Mouse (Mus musculus) lung, embryonic 15.5 days (tissue): ENCODE measurements around the gene Ampd3. TPM values are rescaled to one million over a fixed set of nuclear protein-coding genes. Genes with fewer than 3 reads are reported as not detected.

Experiments used
- ATAC-seq: fragments of 200-750 bp; cut with Nextera tagmentation; 2 replicates; pipeline ENCODE4 v1.8.0; 2017; ENCODE audit warnings: moderate number of reproducible peaks, borderline replicate concordance; ENCODE audit not compliant: low FRiP score, low TSS enrichment; ENCODE audit errors: extremely low read depth
- H3K27ac ChIP-seq: fragments of 300-500 bp; sonication (generic); 2 replicates; pipeline ENCODE4 v1.5.1; 2015; ENCODE audit warnings: moderate library complexity, mild to moderate bottlenecking, inconsistent platforms
- H3K27me3 ChIP-seq: fragments of 300-500 bp; sonication (generic); 2 replicates; pipeline ENCODE4 v1.6.1; 2015; ENCODE audit warnings: inconsistent platforms
- H3K36me3 ChIP-seq: fragments of 300-500 bp; sonication (generic); 2 replicates; pipeline ENCODE4 v1.6.1; 2015; ENCODE audit warnings: inconsistent platforms
- H3K4me1 ChIP-seq: fragments of 300-500 bp; sonication (generic); 2 replicates; pipeline ENCODE4 v1.6.1; 2015; ENCODE audit warnings: inconsistent platforms
- H3K4me2 ChIP-seq: fragments of 300-500 bp; sonication (generic); 2 replicates; pipeline ENCODE4 v1.6.1; 2015; ENCODE audit warnings: inconsistent platforms, mild to moderate bottlenecking, moderate library complexity
- H3K4me3 ChIP-seq: fragments of 300-500 bp; sonication (generic); 2 replicates; pipeline ENCODE4 v1.5.1; 2015; ENCODE audit warnings: mild to moderate bottlenecking, inconsistent platforms
- H3K9ac ChIP-seq: fragments of 300-500 bp; sonication (generic); 2 replicates; pipeline ENCODE4 v1.6.1; 2015; ENCODE audit warnings: inconsistent platforms
- H3K9me3 ChIP-seq: fragments of 300-500 bp; sonication (generic); 2 replicates; pipeline ENCODE4 v1.6.1; 2016; ENCODE audit warnings: inconsistent platforms
- WGBS: fragments of 180-500 bp; shearing (Covaris S2); methylation state at CpG from one replicate; pipeline ENCODE4 v1.1.7; 2015; 5-methylcytosine and 5-hydroxymethylcytosine counted together
- polyA plus RNA-seq: library from polyadenylated mRNA; unstranded; fragments of >200 nt; fragmentation: Nextera tagmentation; extraction: Ambion mirVana; gene quantifications from 2 replicates; pipeline ENCODE4 v1.2.1, GENCODE M21; 2015

Gene Ampd3
- polyA plus RNA-seq, 1 experiment from 2014 or later: 2.1 TPM

DNA sequence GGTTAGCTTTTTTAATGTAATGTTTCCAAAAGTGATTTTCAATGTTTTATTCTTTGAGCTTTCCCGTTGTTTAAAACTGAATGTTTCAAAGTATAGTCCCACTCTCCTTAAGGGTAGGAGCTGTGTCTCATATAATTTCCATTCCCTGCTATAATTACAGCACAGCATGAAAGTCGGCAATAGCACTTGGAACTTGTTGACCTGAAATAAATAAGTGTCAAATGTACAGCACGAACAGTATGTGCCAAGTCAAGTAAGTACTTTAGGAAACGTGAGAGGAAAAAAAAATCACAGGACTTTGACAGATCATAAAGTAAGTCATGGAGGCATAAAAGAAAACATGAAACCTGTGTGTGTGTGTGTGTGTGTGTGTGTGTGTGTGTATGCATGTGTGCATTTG is 54.0 kb downstream of the Ampd3 start:
- no peak overlapping the region for H3K9ac ChIP-seq
- ATAC-seq: no peak
- whole genome bisulfite sequencing: 39% methylated on average over 4 of the region's 4 CpGs
- no peaks in the 10 kb centered on the region for H3K27me3 ChIP-seq
- no peak overlapping the region for H3K4me3 ChIP-seq
- no peak overlapping the region for H3K4me2 ChIP-seq
- H3K36me3 ChIP-seq: peaks cover 32% of the 10 kb centered on the region
- peaks cover 33% of the 10 kb centered on the region for H3K4me1 ChIP-seq
- no peak overlapping the region for H3K27ac ChIP-seq
- H3K9me3 ChIP-seq: no peaks in the 10 kb centered on the region

GRCm38 (mm10) chr7:110823076-110823475 is 55.1 kb downstream of the Ampd3 start:
- peaks cover 31% of the 10 kb centered on the region for H3K4me1 ChIP-seq
- H3K27ac ChIP-seq: no peak overlapping the region
- H3K4me3 ChIP-seq: no peak overlapping the region
- no peaks in the 10 kb centered on the region for H3K9me3 ChIP-seq
- no peak overlapping the region for H3K4me2 ChIP-seq
- no peak overlapping the region for H3K9ac ChIP-seq
- H3K27me3 ChIP-seq: no peaks in the 10 kb centered on the region
- 47% methylated on average over 8 of the region's 8 CpGs for WGBS
- ATAC-seq: 0 out of 2 replicates have a peak, but pooled peaks have one; percentile 8
- H3K36me3 ChIP-seq: peaks cover 32% of the 10 kb centered on the region

DNA sequence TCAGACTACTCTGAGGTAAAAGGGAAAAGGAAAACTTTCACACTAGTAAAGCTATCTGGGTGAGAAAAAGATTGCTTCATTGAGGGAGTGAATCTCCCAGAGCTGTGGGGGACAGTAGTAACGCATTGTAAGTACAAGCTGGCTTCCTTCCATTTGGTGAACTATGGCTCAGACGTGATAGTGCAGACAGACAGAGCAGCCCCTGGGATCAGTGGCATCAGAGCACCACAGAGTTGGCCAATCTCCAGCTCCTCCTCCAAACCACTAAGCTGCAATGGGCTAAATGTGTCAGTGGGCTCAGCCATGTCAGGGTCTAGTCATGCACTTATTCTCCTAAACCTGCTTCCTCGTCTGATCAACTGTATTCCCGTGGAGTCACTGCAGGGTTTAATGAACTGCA is 55.6 kb downstream of the Ampd3 start:
- ATAC-seq: peak; percentile 50; the same call in 1 of the 2 replicates
- Histone ChIP-seq H3K4me1 (peaks cover 28% of the 10 kb centered on the region), H3K9me3 (no peaks in the 10 kb centered on the region), H3K36me3 (peaks cover 33% of the 10 kb centered on the region), H3K4me2 (no peak overlapping the region), H3K9ac (no peak overlapping the region), H3K27me3 (no peaks in the 10 kb centered on the region), H3K27ac (no peak overlapping the region), H3K4me3 (no peak overlapping the region)
- 47% methylated on average over 4 of the region's 4 CpGs for WGBS

DNA sequence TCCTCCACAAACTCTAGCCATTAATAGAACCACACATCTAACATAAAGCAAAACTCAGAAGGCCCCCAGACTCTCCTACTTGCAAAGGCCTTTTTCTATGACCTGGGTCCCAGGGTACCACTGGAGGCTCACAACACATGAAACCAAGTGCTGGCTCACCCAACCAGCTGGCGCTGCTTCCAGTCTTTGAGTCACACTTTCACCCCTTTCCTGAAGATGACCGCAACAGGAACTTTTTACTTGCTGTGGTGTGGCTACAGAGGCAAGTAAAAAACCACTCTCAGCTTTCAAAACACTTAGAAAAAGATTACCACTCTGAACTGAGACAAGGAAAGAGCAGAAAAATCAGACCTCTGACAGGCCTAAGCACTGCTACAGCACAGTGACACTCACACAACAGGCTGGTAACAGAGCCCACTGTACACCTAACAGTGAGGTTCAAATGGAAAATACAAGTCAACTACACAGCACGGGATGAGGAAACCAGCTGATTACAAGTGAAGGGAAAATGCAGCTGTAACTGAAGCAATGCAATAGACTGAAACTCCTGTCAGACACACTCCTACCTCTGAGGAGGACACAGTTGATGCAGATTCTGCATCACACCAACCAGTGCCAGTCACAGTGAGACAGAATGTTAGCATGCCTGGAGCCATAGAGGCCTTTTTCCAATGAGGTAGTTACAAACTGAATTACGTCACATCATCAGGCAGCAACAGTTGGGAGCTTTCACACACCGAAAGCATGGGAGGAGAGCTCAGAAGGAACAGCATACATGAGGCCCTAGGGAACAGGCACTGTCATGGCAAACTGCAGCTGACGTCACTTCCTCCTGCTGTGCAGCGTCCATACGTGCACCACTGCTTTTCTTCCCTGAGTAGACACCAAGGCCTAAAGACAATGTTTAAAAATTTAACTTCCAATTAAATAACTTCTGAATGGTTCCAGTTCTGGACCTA is 56.3 kb downstream of the Ampd3 start:
- Histone ChIP-seq H3K27me3 (no peaks in the 10 kb centered on the region), H3K9me3 (no peaks in the 10 kb centered on the region), H3K36me3 (peaks cover 40% of the 10 kb centered on the region), H3K4me1 (peaks cover 28% of the 10 kb centered on the region), H3K4me3 (no peak overlapping the region), H3K27ac (no peak overlapping the region), H3K9ac (no peak overlapping the region), H3K4me2 (no peak overlapping the region)
- WGBS: 83% methylated on average over 8 of the region's 8 CpGs
- ATAC-seq: no peak

GRCm38 (mm10) chr7:110833024-110833423 is 65.0 kb downstream of the Ampd3 start:
- Histone ChIP-seq H3K27me3 (no peaks in the 10 kb centered on the region), H3K27ac (no peak overlapping the region), H3K4me2 (no peak overlapping the region), H3K4me1 (no peaks in the 10 kb centered on the region), H3K4me3 (no peak overlapping the region), H3K9me3 (no peaks in the 10 kb centered on the region), H3K36me3 (peaks cover 24% of the 10 kb centered on the region), H3K9ac (no peak overlapping the region)
- 74% methylated on average over 1 of the region's 1 CpGs for WGBS
- ATAC-seq: no peak

DNA sequence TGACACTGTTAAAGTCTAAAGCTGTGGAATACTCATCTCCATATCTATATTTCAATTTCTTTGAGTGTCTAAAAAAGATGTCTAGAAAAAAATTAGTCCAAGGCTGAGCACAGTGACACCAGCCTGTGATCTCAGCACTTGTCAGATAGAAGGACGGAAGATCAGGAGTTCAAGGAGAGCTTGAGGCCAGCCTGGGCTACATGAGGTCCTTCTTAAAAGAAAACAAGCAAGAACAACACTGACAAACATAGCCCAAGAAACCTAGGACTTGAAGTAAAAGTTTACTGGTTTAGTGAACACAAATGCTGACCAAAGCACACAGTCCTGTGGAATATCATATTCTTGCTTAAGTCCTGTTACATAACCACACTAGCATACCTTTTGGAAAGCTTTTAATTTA is 66.0 kb downstream of the Ampd3 start:
- no peak overlapping the region for H3K4me2 ChIP-seq
- no peak overlapping the region for H3K4me3 ChIP-seq
- H3K27me3 ChIP-seq: no peaks in the 10 kb centered on the region
- H3K36me3 ChIP-seq: peaks cover 19% of the 10 kb centered on the region
- H3K9ac ChIP-seq: no peak overlapping the region
- no peaks in the 10 kb centered on the region for H3K9me3 ChIP-seq
- no peak for ATAC-seq
- H3K27ac ChIP-seq: no peak overlapping the region
- H3K4me1 ChIP-seq: no peaks in the 10 kb centered on the region
- 88% methylated on average over 1 of the region's 1 CpGs for WGBS

DNA sequence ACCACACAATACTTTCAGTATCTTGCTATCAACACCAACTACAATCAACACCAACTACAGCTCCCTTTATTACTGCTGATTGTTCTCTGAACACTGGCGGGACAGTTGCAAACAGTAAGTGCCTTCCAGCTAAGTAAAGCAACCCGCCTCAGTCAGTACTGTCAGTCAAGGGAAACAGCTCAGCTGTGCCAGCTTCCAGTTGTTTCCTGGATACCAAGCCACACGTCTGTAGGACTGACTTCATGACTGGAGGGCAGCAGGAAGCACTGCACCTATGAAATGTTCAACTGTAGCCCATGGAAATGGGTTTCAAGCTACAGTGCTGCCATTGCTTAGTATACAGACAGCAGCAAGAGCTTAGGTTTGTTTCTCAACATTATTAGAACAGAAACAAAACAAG is 66.5 kb downstream of the Ampd3 start:
- no peak for ATAC-seq
- peaks cover 15% of the 10 kb centered on the region for H3K36me3 ChIP-seq

DNA sequence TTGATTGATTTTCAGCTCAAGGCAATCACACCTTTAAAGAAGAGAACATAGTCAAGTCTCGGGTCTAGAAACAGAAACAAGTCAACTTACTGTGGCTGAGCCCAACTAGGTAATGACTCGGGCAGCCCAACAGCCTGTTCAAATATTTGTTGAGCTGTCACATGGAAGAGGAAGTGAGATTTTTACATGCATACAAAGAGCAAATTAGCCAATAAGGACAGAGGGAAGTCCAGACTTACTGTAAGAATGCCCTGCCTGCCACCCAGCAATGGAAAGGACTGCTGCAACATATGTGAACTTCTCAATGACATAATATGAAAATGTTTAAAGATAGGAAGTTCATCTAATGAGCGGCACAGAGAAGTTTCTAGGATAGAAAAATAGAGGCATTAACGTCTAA is 72.3 kb downstream of the Ampd3 start:
- Histone ChIP-seq H3K9me3 (no peaks in the 10 kb centered on the region), H3K4me2 (no peak overlapping the region), H3K27ac (no peak overlapping the region), H3K27me3 (no peaks in the 10 kb centered on the region), H3K36me3 (0 out of 2 replicates have a peak, but pooled peaks cover 4% of the 10 kb centered on the region), H3K4me3 (no peak overlapping the region), H3K9ac (no peak overlapping the region), H3K4me1 (peaks cover 15% of the 10 kb centered on the region; the same call in 1 of the 2 replicates)
- ATAC-seq: peak; percentile 12; the same call in 1 of the 2 replicates
- whole genome bisulfite sequencing: 42% methylated on average over 4 of the region's 4 CpGs

More for the DNA sequence above, 66.5 kb downstream of the Ampd3 start:
- Histone ChIP-seq H3K9me3 (no peaks in the 10 kb centered on the region), H3K4me3 (no peak overlapping the region), H3K4me1 (no peaks in the 10 kb centered on the region), H3K27me3 (no peaks in the 10 kb centered on the region), H3K27ac (no peak overlapping the region), H3K4me2 (no peak overlapping the region), H3K9ac (no peak overlapping the region)
- 55% methylated on average over 3 of the region's 3 CpGs for WGBS

DNA sequence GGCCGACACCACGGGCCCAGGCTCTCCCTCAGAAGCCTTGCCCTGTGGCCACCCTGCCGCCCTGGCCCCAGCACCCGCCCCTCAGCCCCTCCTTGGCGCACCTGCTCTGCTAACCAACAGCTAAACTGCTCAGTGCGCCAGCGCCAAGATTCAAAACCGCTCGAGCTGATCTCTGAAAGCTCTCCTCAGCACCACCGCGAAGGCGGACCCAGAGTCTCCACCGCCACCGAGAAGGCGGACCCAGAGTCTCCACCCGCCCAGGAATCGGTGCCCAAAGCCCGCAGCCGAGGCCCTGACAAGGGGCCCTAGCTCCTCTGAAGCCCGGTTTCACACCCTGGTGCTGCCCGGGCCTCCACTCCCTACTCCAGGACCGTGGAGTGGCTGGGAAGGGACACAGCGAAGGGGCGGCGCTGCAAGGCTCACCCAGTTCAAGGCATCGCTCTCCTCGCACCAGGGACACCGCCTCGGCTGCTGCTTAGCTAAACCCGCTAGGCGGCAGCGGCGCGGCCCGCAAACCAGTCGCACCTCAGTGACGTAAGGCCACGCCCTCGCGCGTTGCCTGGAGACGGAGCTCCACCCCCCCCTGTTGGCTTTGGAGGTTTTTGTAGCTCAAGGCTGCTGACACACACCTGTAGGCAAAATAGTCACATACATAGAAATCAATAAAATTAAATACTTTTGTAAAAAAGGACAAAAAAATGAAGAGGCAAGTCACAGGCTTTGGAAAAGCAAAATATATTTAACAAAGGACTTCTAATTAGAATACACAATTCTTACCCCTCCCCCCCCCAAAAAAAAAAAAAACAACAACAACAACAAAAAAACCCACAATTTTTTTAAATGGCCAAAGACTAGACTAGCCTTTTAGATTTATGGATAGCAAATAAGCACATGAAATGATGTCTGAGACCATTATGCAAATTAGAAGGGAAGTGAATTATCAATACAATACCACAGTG is 76.2 kb downstream of the Ampd3 start, which contains the start of gene Rnf141:
Gene Rnf141 (minus strand): TSS at position 542 of the 959 bp plus-strand sequence.
- no peaks in the 10 kb centered on the region for H3K9me3 ChIP-seq
- under 1% methylated on average over 42 of the region's 42 CpGs for WGBS
- H3K36me3 ChIP-seq: no peaks in the 10 kb centered on the region
- H3K27ac ChIP-seq: peak within 1 kb of the TSS; percentile 96
- no peaks in the 10 kb centered on the region for H3K27me3 ChIP-seq
- H3K9ac ChIP-seq: peak within 1 kb of the TSS; percentile 87
- peak within 1 kb of the TSS; percentile 86 for H3K4me2 ChIP-seq
- ATAC-seq: peak; percentile 89
- H3K4me3 ChIP-seq: peak within 1 kb of the TSS; percentile 96
- peaks cover 15% of the 10 kb centered on the region; the same call in 1 of the 2 replicates for H3K4me1 ChIP-seq

- no peak overlapping the region for H3K27ac ChIP-seq
Observed at GRCm38 (mm10) chr7:110847321-110847720, 79.3 kb downstream of the Ampd3 start.

DNA sequence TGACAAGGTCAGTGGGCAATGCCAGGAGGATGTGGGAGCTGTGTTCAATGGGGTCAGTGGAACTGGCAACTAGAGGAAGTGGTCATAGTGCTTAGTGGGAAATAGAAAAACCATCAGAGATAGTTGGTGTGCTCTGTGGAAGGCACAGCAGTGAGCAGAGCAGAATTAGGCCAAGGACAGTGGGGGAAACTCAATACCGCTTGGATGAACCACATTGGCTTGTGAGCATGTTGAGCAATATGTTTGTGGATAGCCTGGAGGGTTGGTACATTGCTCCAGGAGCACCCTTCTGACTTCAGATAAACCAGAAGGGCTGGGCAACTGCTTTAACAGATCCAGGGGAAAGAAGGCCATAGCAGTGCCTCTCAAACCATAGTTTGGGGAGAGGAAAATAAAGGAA is 80.4 kb downstream of the Ampd3 start:
- 90% methylated on average over 1 of the region's 1 CpGs for WGBS
- Histone ChIP-seq H3K27me3 (no peaks in the 10 kb centered on the region), H3K4me1 (0 out of 2 replicates have a peak, but pooled peaks cover 7% of the 10 kb centered on the region), H3K4me3 (no peak overlapping the region), H3K27ac (no peak overlapping the region), H3K9me3 (no peaks in the 10 kb centered on the region), H3K36me3 (no peaks in the 10 kb centered on the region), H3K9ac (no peak overlapping the region), H3K4me2 (no peak overlapping the region)
- ATAC-seq: no peak

More at GRCm38 (mm10) chr7:110847321-110847720, 79.3 kb downstream of the Ampd3 start:
- 53% methylated on average over 2 of the region's 2 CpGs for WGBS
- ATAC-seq: no peak
- H3K27me3 ChIP-seq: no peaks in the 10 kb centered on the region
- H3K36me3 ChIP-seq: no peaks in the 10 kb centered on the region
- no peak overlapping the region for H3K4me2 ChIP-seq
- H3K9ac ChIP-seq: no peak overlapping the region
- H3K4me3 ChIP-seq: no peak overlapping the region
- no peaks in the 10 kb centered on the region for H3K9me3 ChIP-seq
- 0 out of 2 replicates have a peak, but pooled peaks cover 9% of the 10 kb centered on the region for H3K4me1 ChIP-seq
